Mouse (Mus musculus) mesoderm, embryonic 11.5 days (tissue): ENCODE measurements around the gene Abi1.
"Not testable (repeated sequence)": the region's sequence is repeated elsewhere in the genome, so short reads cannot be mapped to it uniquely, and the experiment has no call there.

Experiments used
- DNase-seq: peaks from one replicate; pipeline ENCODE4 v3.0.0-alpha.2; 2012; ENCODE audit warnings: low read depth, low spot score

Gene Abi1

GRCm38 (mm10) chr2:23034692-23035435, 5.2 kb downstream of the Abi1 start:
- DNase-seq: no peak

GRCm38 (mm10) chr2:23030631-23031030, 9.4 kb downstream of the Abi1 start:
- DNase-seq: no peak

GRCm38 (mm10) chr2:23028826-23029225, 11.2 kb downstream of the Abi1 start:
- no peak for DNase-seq

GRCm38 (mm10) chr2:23026379-23026778, 13.7 kb downstream of the Abi1 start:
- DNase-seq: no peak

- no peak for DNase-seq
Observed at GRCm38 (mm10) chr2:23023714-23024282, 16.2 kb downstream of the Abi1 start.

GRCm38 (mm10) chr2:23023023-23023422, 17.0 kb downstream of the Abi1 start:
- no peak for DNase-seq

- DNase-seq: no peak
Observed at GRCm38 (mm10) chr2:23021721-23022120, 18.3 kb downstream of the Abi1 start.

- DNase-seq: no peak
Observed at GRCm38 (mm10) chr2:23021320-23021719, 18.7 kb downstream of the Abi1 start.

- no peak for DNase-seq
Observed at GRCm38 (mm10) chr2:23019170-23019569, 20.9 kb downstream of the Abi1 start.

GRCm38 (mm10) chr2:23016121-23016520, 23.9 kb downstream of the Abi1 start:
- DNase-seq: no peak

GRCm38 (mm10) chr2:23015335-23015734, 24.7 kb downstream of the Abi1 start:
- no peak for DNase-seq

GRCm38 (mm10) chr2:23014935-23015334, 25.1 kb downstream of the Abi1 start:
- DNase-seq: not testable (repeated sequence)

- no peak for DNase-seq
Observed at GRCm38 (mm10) chr2:23008256-23008655, 31.8 kb downstream of the Abi1 start.

- no peak for DNase-seq
Observed at GRCm38 (mm10) chr2:23007577-23007976, 32.5 kb downstream of the Abi1 start.

GRCm38 (mm10) chr2:23007149-23007548, 32.9 kb downstream of the Abi1 start:
- DNase-seq: no peak

GRCm38 (mm10) chr2:23006219-23006618, 33.8 kb downstream of the Abi1 start:
- no peak for DNase-seq

- no peak for DNase-seq
Observed at GRCm38 (mm10) chr2:23002637-23003036, 37.4 kb downstream of the Abi1 start.

GRCm38 (mm10) chr2:22999620-23000019, 40.4 kb downstream of the Abi1 start:
- no peak for DNase-seq

- no peak for DNase-seq
Observed at GRCm38 (mm10) chr2:22998804-22999203, 41.2 kb downstream of the Abi1 start.

- DNase-seq: no peak
Observed at GRCm38 (mm10) chr2:22998015-22998414, 42.0 kb downstream of the Abi1 start.

GRCm38 (mm10) chr2:22996071-22996470, 44.0 kb downstream of the Abi1 start:
- DNase-seq: no peak

GRCm38 (mm10) chr2:22985973-22986657, 53.9 kb downstream of the Abi1 start:
- no peak for DNase-seq
